Comparison of ENCODE assay signal across 9 mouse cellular contexts in genomic region chr12:77131328-77131727, GRCm38 (mm10).
DNase-seq lines count a peak whose midpoint lies in the region.
"Had no signal": no experiment of that assay in that cellular context is flagged by ENCODE, and none has a peak within 500 bp of the region (broad histone marks: within the 10 kb centered on the region; RNA-seq: fewer than 3 reads in every experiment).

No protein-coding gene starts in this region.

- DNase-seq in cerebellum, adult 11-12 months, result peak; percentile 11
- DNase-seq in cerebellum, postnatal 10 days, result no peak
- peak; percentile 45 for DNase-seq in 3134 (ENCODE audit: extremely low read depth, insufficient read length, low spot score)
- DNase-seq in brain, adult 2 months (ENCODE audit: low read depth, low spot score), result peak; percentile 45
- DNase-seq in kidney, adult 9 months, result peak; percentile 72
- DNase-seq in thymus, postnatal 0 days (ENCODE audit: low spot score), result no peak
- DNase-seq in right cerebral cortex, adult 18-20 months, result no peak
- DNase-seq in heart, adult 8-10 months (ENCODE audit: low spot score), result no peak
- DNase-seq: adrenal gland, adult 8-10 months had no signal

Comparison
In these comparisons a context has a peak if more than half of its experiments do, and no peak if none do; other contexts are left out.
1. DNase-seq: peak in cerebellum, adult 11-12 months (single experiment), 3134 (single experiment), brain, adult 2 months (single experiment) and kidney, adult 9 months (single experiment); none in cerebellum, postnatal 10 days (0 of 2), thymus, postnatal 0 days (single experiment), right cerebral cortex, adult 18-20 months (single experiment) and heart, adult 8-10 months (single experiment).